Mouse (Mus musculus): ENCODE measurements around the gene Dcaf5. TPM values are rescaled to one million over a fixed set of nuclear protein-coding genes. Genes with fewer than 3 reads are reported as not detected.

The Dcaf5 gene
- total RNA-seq, 2 experiments from 2014 or later = 28.9 to 37.2 TPM

- peak; percentile 41 for DNase-seq
Observed at GRCm38 (mm10) chr12:80407824-80408223, 28.6 kb downstream of the Dcaf5 start.

- peak; percentile 47 for DNase-seq
Observed at GRCm38 (mm10) chr12:80406650-80407049, 29.8 kb downstream of the Dcaf5 start.

GRCm38 (mm10) chr12:80404139-80404538, 32.3 kb downstream of the Dcaf5 start:
- no peak for DNase-seq

DNA sequence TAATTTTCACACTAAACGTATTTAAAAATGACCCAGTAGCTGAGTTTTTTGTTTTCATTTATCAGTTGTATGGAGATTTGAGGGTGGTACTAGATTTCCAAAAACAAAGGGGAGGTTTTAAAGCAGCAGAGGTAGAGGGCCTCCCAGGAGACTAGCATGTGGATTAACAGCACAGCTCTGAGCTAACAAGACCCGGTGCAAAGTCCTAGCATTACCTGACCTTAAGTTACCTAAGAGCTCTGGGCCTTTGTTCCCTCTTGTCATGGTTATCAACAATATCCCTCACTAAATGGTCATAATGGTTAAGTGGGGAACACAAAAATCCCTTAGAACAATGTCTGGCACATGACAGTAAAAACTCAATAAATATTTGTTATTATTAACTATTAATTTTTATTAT, 37.3 kb downstream of the Dcaf5 start:
- no peak for DNase-seq

DNA sequence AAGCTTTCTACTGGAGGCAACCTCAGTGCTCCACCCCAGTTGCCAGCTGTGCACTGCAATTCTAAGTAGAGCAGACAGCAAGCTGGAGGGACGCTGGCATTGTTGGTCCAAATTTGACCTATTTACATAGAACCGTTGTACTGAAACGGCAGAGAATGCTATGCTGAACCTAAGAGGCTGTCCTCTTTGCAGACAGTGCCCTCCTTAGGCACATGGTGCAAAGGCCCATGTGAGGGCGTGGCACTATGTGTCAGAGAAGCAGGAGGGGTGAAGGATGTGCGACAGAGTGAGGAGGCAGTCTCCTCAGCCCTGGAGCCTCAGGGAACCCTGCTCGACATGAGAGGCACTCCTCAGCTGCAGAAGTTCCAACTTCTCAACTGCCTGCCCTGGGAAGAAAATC, 40.0 kb downstream of the Dcaf5 start:
- no peak for DNase-seq

DNA sequence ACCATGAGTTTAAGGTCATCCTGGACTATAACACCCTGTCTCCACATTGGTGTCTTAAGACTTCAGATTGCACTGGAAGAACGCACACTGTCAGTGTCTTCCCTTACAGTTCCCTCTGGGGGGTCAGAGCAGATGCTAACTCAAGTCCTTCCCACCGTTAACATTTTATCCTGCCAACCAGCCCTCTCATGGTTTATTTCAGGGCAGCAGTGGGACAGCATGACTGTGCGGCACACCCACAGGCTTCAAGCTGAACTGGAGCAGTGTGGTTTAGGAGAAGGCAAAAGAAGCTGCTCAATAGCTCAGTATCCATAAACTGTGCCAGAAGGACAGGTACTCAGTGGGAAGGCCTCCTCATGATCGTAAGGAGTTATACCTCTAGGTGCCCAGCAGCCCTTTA, 41.1 kb downstream of the Dcaf5 start:
- no peak for DNase-seq

DNA sequence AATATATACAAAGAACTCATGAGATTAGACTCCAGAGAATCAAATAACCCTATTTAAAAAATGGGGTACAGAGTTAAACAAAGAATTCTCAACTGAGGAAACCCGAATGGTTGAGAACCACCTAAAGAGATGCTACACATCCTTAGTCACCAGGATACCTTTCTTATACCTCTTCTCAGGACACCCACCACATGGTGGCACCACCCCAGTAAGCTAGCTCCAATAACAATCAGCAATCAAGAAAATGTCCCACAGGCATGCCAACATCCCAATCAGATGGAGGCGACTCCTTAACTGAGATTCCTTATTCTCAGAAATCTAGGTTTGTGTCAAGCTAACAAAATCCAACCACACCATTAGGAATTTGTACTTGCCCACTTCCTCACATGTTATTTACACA, 42.4 kb downstream of the Dcaf5 start:
- DNase-seq = peak; percentile 45

DNA sequence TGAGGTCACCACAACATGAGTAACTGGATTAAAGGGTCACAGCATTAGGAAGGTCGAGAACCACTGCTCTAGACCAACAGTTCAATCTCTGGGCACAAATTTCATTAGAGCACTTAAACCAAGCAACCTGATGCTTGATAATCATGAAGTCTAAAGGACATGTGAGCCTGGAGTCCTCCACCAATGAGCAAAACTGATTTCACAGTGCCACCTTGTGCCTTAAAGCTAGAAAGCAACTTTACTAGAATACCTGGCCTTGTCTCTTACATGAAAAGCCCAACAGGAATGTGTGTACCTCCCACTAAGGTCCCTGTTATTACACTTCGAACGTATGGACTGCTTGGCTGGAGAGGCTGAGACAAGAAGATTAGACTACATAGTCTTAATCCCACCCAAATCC, 47.0 kb downstream of the Dcaf5 start:
- DNase-seq = no peak

GRCm38 (mm10) chr12:80387326-80387725, 49.1 kb downstream of the Dcaf5 start:
- no peak for DNase-seq

DNA sequence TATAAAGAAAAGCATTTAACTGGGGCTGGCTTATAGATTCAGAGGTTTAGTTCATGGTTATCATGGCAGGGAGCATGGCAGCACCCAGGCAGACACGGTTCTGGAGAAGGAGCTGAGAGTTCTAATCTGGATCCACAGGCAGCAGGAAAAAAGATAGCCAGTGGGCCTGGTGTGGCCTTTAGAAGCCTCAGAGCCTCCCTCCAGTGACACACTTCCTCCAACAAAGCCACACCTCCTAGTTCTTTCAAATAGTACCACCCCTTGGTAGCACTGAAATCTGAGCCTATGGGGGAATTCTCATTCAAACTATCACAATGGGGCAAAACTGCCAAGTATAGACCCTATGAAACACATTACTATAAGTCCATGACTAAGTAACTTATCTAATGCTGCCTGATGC, 51.0 kb downstream of the Dcaf5 start:
- DNase-seq = no peak

DNA sequence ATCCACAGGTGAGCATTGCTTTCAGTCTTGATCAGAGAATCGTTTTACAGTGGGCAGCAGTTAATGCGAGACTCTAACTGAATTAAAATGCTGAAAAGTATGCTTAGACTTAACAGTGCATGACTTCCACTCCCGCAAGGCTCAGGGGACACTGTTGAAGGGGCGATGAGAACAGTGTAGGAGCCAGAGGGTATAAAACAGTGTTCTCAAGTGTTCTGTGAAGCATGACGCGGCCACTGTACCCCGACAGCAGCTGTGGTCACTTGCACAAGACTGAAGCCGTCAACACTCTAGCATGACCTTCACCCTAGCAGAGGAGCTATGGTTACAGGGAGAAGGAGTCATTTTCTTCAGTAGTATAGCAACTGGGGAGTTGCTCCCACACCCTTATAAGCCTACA, 52.9 kb downstream of the Dcaf5 start:
- DNase-seq = no peak

GRCm38 (mm10) chr12:80382794-80383193, 53.6 kb downstream of the Dcaf5 start:
- DNase-seq = no peak

- no peak for DNase-seq
Observed at GRCm38 (mm10) chr12:80379831-80380457, 56.5 kb downstream of the Dcaf5 start.

- DNase-seq = no peak
Observed at GRCm38 (mm10) chr12:80379393-80379792, 57.0 kb downstream of the Dcaf5 start.

GRCm38 (mm10) chr12:80377604-80378003, 58.8 kb downstream of the Dcaf5 start:
- no peak for DNase-seq

DNA sequence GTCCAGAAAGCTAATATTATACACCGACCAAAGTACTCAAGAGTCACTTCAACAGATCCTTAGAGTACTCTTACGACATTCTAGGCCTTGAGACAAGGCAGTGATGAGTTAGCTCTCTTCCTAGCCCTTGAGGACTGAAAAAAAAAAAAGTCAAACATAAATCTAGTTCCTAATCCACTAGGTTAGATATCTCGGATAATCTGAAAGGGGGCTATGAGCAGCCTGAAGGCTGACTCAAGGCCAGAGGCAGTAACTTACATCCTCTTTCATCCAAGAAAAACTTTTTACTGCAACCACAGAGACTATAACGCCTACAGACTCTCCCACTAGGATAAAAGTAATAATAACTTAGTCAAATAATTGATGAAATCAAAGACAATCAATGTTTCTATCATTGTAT, 60.7 kb downstream of the Dcaf5 start:
- no peak for DNase-seq

- DNase-seq = no peak
Observed at GRCm38 (mm10) chr12:80374736-80375135, 61.7 kb downstream of the Dcaf5 start.

DNA sequence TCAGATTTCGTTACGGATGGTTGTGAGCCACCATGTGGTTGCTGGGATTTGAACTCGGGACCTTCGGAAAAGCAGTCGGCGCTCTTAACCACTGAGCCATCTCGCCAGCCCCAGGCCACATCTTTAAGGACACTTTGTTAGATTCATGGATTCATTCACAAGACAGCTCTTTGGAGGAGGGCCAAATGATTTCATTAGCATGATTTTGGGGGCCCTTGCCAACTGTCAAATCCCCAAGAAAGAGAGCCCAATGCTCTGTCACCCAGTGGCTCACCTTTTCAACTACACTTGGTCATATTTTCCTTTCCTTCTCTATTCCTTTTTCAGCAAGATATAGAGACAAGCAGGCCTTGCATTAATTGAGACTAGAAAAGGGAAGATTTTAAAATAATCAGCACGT, 63.5 kb downstream of the Dcaf5 start:
- DNase-seq = no peak

DNA sequence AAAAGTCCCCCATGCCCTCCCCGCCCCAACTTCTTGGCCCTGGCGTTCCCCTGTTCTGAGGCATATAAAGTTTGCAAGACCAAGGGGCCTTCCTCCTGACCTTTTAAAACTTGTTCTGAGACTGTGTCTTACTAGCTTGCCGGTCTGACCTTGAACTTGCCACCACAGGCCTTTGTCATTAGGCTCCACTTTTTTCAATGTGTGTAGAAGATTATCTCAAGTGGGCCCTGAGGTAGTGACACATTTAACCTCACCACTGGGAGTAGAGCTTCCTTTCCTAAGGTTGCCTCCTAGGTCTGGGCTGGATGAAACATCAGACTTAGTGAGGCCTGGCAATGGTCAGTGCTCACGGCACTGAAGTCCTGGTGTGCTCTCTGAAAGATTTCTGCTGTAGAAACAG, 69.2 kb downstream of the Dcaf5 start:
- no peak for DNase-seq

GRCm38 (mm10) chr12:80366004-80366480, 70.4 kb downstream of the Dcaf5 start:
- peak; percentile 12 for DNase-seq

DNA sequence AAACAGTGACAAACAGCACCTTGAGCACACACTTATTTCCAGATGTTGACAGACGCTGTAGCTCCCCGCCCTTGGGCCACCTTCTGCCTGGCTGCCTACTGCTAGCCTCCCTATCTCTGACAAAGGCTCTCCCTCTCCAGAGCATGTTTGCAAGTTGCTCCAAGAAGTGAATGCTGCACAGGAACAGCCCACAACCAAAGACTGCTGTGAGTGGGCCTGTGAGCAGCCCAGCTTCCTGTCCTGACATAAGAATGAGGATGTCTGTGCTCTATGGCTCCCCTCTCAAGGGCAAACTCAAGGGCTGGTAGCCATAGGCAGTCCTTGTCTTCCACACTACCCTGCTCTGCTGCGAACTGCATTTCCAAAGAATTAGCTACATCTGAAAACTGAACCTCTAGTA, 71.1 kb downstream of the Dcaf5 start:
- no peak for DNase-seq

- DNase-seq = no peak
Observed at GRCm38 (mm10) chr12:80361655-80362054, 74.7 kb downstream of the Dcaf5 start.

- no peak for DNase-seq
Observed at GRCm38 (mm10) chr12:80360321-80360720, 76.1 kb downstream of the Dcaf5 start.

DNA sequence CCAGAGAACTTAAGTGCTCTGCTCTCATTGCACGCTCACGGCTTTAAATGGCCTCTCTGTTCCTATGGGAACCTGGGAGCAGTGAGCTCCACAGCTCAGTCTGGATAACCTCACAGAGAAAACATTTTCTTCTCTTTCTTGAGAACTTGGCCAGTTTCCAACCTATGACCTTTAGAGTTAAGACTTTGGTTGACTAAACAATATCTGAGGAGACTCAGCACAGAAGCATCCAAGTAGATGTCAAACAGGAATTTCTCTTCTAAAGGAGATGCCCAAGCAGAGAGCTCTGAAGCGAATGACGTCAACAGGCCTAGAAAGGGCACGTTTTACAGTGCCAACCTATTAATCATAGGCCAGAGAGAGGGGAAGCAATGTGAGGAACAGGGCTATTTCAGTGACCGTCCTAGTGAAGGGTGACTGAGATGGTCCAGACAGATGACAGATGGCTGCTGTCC, 91.6 kb downstream of the Dcaf5 start:
- no peak for DNase-seq

GRCm38 (mm10) chr12:80340936-80341335, 95.5 kb downstream of the Dcaf5 start:
- DNase-seq = no peak

All from gastrocnemius, postnatal 10 days (tissue).